Mouse (Mus musculus) spleen, postnatal 10 days (tissue): ENCODE results near the gene Galm.

Experiments
- DNase-seq, 2 experiments: peaks; one replicate each; pipeline ENCODE4 v3.0.0; 2021 to 2022; ENCODE audit warnings: low spot score in 2 of 2

The Galm gene

GRCm38 (mm10) chr17:80127331-80128251 is at the start of gene Galm:
TSS of gene Galm (plus strand) at chr17:80127471.
- peak in 1 of 2 experiments; percentile 36 for DNase-seq

- no peak for DNase-seq
These were observed 48.5 kb upstream of the Galm start for GRCm38 (mm10) chr17:80078726-80079125.

- DNase-seq = no peak
These were observed 44.0 kb upstream of the Galm start for GRCm38 (mm10) chr17:80083223-80083622.

GRCm38 (mm10) chr17:80084424-80084823 is 42.8 kb upstream of the Galm start:
- DNase-seq = no peak

- DNase-seq = no peak
These were observed 40.7 kb upstream of the Galm start for GRCm38 (mm10) chr17:80086591-80086990.

GRCm38 (mm10) chr17:80088168-80088567 is 39.1 kb upstream of the Galm start:
- DNase-seq = no peak

GRCm38 (mm10) chr17:80090551-80090950 is 36.7 kb upstream of the Galm start:
- DNase-seq = no peak

GRCm38 (mm10) chr17:80091879-80092549 is 35.3 kb upstream of the Galm start:
- DNase-seq = no peak

GRCm38 (mm10) chr17:80095254-80095899 is 31.9 kb upstream of the Galm start:
- DNase-seq = no peak

GRCm38 (mm10) chr17:80096043-80096719 is 31.1 kb upstream of the Galm start:
- peak in 1 of 2 experiments; percentile 18 for DNase-seq

- no peak for DNase-seq
These were observed 30.6 kb upstream of the Galm start for GRCm38 (mm10) chr17:80096720-80097114.

- no peak for DNase-seq
These were observed 30.1 kb upstream of the Galm start for GRCm38 (mm10) chr17:80097221-80097620.

- no peak for DNase-seq
These were observed 27.4 kb upstream of the Galm start for GRCm38 (mm10) chr17:80099823-80100222.

- no peak for DNase-seq
These were observed 21.8 kb upstream of the Galm start for GRCm38 (mm10) chr17:80105348-80105978.

- DNase-seq = no peak
These were observed 14.5 kb upstream of the Galm start for GRCm38 (mm10) chr17:80112665-80113305.

- no peak for DNase-seq
These were observed 13.8 kb upstream of the Galm start for GRCm38 (mm10) chr17:80113468-80113867.

GRCm38 (mm10) chr17:80120396-80120795 is 6.9 kb upstream of the Galm start:
- DNase-seq = no peak

GRCm38 (mm10) chr17:80121833-80122232 is 5.4 kb upstream of the Galm start:
- no peak for DNase-seq

GRCm38 (mm10) chr17:80124985-80125750 is 2.1 kb upstream of the Galm start:
- DNase-seq = no peak

GRCm38 (mm10) chr17:80126166-80126565 is 1.1 kb upstream of the Galm start:
- no peak for DNase-seq
